Mouse (Mus musculus) MEL-GATA-1-ER (cell line): ENCODE data around the gene Dnajc13.

Experiments used
- DNase-seq: peaks from one replicate; pipeline ENCODE4 v3.0.0-alpha.2; 2012; ENCODE audit warnings: low read depth; ENCODE audit errors: extremely low read depth

Gene Dnajc13

DNA sequence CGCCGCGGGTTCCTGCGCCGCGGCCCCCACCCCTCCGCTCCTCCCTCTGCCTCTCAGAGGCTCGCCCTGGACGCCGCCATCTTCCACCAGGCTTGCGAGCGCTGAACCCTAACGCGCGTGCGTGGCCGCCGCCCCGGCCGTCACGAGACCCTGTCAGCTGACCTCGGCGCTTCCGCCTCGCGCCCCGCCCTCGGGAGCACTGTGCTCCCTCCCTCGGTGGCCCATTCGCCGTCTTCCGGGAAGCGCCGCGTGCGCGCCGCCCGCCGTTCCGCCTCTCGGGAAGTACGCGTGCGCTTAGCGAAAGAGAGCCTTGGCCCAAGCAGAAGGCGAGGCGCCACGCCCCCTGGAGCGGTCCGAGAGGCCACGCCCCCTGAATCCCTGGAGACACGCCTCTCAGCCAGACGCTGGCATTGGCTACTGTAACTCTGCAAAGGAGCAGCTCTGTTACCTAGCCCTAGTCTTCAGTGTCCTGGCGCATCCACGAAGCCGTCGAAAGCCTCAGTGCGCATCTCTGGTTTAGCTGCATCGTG, at the start of gene Dnajc13:
TSS of gene Dnajc13 (minus strand) at position 108 of the 530 bp plus-strand sequence.
- DNase-seq, result peak; percentile 89

DNA sequence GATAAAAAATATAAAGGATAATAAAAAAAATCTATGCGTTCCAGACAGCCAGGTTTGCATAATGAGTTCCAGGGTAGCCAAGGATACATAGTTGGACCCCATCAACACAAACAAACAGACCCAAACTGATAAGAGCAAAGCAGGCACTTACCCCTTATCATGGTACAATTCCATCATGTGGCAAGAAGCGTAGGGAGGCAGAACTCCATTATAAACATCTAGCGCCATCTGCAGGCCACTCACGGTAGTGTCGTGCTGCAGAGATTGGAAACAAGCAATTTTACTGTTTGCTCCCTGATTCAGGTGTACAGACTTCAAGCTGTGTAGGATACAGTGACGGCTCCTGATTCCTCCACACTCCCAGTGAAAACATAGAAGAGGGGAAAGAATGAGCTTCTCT, 44.0 kb upstream of the Dnajc13 start:
- DNase-seq, result peak; percentile 44

DNA sequence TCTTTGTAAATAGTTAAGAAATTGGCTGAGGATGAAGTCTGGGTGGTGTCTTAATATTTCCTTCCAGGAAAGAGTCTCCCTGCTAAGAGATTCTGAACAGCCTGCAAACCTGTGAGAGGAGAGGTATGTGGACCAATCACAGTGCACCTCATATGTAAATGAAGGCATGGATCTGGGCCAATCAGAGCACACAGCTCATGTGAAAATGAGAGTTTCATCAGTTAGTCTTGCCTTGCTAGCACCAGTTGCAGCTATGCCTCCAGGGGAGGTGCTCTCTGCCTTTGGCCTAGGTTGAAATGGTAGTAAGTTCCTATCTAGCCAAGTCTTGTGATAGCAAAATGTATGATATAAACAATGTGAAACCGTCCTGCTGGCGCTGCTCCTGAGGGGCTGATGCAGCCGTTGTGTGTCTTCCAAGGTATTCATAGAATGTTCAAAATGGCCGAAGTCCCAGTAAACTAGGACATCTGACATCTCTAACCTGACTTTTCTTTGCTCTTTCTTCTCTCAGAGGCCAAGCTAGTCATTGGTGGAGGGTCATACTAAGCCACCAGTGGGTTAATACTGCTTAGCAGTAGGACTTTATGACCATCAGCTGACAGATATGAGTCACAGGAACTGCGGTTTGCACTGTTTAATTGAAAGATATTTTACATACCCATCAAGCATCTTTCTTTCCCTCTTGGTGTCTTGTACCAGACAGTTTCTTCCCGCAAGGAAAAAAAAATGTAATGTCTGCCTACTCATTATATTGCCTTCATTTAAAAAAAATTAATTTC, 42.8 kb upstream of the Dnajc13 start:
- DNase-seq, result peak; percentile 43

DNA sequence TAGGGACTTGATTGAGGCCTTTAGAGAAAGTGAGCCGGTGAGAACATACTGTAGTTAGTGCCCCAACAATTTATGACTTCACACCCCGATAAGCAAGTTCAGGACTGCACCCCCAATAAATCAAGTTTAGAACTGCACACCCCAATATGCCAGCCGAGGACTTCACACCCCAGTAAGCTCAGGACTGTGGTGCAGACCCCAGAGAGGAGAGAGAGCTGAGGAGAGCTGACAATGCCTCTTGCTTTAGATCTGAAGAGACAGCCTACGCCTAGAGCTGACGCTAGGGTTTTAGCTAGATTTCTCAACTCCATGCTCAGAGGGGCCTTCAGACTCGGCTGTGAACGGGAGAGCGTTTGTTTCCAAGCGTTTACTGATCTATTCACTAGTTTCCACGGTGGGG, 42.1 kb upstream of the Dnajc13 start:
- no peak for DNase-seq

DNA sequence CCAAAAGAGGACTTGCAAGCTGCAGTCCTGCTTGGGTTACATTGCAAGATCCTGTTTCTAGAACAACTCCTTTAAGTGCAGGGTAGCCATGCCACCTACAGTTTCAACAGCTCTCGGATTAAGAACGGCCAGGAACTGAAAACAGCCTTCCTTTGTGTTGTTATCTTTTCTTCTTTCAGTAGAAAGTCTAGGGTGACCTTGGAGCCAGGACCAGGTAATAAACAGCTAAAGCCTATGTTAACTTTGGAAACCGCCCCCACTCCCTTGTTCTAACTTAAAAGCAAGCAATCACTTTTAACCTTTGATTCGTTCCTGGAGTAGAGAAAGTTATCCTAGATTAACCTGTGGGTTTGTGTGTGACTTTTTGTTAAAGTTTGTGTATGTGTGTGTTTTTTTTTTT, 41.6 kb upstream of the Dnajc13 start:
- DNase-seq, result no peak

DNA sequence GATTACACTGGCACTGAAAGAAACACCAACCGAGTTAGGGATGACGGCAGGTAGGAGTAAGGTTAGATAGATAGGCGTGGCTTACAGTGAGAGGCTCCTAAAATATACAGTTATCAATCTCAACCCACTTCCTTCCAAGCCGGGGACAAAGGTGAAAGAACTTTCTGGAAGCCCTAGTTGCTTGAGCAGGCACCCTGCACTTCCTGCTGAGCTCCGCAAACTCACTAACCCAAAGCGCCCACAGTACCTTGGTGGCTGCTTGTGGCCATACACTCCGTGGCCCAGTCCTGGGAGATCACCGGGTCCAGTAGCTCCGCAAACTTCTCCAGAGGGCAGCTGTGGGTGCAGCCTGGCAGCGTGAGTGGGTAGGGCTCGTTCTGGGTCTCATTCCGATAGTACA, 37.8 kb upstream of the Dnajc13 start:
- no peak for DNase-seq

DNA sequence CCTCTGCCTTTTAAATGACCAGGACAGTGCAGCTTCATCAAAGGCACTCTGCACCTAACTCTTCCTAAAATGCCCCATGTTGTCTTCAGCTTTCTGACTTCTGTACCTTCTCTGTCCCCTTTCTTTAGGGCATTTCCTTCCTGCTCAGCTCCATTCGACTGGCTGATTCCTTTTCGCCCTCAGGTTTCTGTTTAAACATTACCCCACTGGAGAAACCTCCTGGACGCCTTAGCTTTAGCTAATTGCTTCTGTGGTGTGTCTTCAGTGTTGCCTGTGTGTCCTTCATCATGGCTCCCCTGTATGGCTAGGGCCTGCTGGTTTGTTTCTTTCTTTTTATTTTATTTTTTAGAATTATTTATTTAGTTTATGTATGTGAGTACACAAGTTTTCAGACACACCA, 34.3 kb upstream of the Dnajc13 start:
- no peak for DNase-seq

DNA sequence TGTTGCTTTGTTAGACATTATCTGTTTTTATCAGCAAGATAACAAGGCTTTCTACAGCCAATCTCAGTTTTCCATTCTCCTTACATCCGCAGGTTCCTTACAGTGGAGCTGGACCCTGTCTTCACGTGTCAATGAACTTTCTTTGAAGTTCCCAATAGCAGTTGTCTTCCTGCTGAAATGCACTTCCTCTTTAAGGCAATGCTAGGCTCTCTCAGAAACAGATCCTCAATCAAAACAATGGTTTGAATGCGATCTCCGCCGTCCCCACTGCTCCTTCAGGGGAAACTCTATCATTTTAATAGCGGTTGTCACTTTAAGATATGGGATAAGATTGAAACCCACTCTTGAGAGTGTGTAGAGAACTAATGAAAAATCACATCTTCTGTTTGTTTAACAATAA, 22.2 kb upstream of the Dnajc13 start:
- no peak for DNase-seq

DNA sequence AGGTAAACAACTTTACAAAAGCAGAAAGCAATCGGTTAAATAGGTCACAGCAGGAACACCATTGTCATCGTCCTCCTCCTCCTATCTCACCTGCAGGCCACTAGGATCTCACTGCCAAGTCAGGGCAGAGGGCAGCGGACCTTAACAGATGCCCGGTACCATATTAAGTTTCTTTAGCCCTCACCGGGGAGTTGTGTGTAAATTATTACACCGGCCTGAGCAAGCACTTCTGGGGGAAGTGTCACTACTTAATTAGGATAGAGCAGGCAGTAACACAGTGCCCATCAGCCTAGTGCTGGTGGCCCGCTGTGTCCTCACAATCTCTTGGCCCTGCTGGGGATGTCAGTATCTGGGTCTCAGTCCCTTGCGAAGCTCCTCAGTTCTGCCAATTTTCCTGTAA, 19.8 kb upstream of the Dnajc13 start:
- DNase-seq, result no peak

DNA sequence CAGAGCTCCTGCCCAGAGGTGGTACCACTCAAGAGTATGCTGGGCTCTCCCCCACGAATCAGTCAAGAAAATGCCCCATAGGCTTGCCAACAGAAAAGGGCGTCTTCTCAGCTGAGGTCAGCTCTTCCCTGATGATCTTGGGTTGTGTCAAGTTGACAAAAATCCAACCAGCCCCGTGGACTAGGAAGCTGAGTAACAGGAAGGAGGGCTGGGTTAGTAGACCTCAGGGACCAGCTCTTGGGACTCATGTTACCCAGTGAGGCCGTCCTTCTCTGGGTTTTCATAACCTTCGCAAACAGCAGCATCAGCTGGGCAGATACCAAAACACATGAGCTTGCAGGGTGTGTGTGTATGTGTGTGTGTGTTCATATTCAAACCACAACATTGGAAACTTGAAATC, 19.0 kb upstream of the Dnajc13 start:
- DNase-seq, result no peak

DNA sequence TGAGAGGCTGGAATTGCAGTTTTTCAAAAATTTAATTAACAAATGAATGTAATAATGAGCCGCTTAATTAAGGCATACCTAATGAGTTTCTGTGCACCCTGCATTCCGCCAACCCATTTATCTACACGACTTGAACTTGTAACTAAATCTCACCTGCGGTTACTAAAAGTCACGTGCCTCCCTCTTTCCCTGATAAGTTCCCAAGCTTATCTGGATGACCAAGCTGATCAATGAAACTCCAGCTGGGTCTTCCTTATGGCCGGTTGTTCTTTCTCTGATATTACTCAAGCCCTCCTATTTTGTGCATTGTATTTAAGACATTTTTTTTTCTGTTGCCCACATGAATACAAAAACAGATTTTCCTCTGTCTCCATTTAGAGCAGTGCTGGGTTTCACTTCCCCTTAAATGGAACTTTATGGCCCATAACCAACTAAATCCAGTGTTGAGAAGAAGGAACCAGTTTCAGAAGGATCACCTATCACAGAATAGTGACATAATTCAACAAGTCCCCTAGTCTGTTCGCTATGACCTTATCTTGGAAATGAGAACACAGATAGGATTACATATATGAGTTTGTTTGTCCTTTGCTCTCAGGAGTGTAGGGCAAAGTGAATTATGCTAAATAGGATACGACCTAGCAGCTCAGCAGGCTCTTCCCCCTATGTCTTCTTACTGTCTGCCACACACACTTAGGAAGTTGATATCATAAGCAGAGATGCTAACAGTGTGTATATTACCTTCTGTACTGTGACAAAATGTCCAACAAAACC, 18.2 kb upstream of the Dnajc13 start:
- no peak for DNase-seq

DNA sequence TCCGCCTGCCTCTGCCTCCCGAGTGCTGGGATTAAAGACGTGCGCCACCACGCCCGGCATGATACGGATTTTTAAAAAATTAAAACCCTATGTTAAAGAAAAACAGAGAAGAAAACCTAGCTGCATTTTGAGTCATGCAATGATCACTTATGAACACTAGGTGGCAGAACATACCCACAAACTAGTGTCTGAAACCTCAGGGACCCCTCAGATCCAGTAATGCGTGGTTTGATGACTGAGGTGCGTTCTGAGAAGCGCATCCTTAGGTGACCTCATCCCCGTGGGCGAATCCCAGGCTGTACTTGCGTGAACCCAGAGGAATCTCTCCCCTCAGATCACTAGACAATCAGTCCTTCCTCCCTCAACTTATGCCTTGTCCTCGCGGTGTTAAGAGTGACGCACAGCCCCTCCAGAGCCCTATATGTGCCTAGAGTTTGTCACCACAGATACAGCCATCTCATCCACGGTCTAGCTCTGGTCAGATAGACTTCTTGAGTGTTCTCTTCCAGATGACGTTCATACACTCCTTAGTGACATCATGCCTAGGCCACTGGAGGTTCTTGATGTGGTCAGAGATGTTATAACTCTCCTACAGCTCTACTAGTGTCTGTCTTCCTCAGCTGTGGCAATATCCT, 14.9 kb upstream of the Dnajc13 start:
- DNase-seq, result peak; percentile 45

DNA sequence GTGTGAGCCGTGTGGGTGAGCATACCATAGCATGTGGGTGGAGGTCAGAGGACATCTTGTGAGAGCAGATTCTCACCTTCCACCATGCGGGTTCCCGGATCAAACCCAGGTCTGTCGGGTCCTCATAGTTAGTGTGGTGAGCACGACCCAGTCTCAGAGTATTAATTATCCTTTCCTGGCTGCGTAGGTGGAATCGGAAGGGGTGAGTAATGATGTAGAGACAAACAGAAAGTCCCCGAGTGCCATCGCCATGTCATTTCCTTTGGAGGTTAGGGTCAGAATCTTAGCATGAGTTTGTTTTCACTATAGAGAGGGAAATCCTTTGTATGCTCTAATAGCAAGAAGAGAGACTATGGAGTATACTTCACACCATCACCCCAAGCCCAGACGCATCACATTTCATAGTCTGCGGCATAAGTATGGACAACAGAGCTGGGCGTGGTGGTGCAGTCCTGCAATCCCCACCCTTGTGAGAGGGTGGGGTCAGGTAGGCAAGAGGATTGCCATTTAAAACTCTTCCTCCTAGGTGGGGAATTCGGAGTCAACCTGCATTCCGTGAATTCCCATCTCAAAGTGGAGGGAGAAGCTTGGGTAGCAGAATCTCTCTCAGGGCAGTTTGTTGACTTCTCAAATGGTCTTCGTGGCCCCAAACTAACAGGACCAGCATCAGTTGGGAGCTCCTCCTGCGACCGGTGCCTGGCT, 12.5 kb upstream of the Dnajc13 start:
- no peak for DNase-seq

DNA sequence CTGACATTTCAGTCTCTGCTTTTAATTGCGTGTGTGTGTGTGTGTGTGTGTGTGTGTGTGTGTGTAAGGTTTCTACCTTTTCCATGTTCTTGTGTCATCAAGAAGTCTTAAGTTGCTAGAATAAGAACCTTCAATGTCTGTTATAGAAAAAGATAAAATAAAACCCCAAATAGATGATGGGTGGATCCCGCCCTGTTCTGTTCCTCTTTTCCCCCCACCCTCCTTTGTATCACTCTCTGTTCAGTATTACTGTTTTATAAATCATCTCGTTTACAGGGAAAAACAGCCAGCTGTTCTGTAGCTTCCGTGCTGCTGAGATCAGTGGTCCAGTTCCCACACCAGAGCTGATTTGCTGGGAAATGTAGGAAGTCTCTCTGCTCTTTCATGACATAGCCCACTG, 9.3 kb upstream of the Dnajc13 start:
- DNase-seq, result peak; percentile 26

DNA sequence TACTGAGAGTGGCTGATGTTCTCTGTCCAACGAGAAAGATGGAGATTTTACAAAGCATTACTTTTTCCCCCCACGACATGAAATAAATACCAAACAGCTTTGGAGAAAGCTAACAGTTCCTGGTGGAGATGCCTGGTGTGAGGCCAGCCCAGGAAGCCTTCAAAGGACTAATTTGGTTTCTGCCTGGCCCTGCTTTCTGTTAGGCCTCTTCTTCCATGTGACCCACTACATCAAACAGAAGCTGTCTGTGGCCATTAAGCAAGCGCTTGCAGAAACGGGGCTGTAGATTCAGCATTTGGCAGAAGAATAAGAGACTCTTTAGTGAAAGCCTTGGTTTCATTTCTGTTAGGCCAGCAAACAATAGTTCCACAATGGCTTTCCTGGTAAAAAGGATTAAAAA, 8.9 kb upstream of the Dnajc13 start:
- no peak for DNase-seq

DNA sequence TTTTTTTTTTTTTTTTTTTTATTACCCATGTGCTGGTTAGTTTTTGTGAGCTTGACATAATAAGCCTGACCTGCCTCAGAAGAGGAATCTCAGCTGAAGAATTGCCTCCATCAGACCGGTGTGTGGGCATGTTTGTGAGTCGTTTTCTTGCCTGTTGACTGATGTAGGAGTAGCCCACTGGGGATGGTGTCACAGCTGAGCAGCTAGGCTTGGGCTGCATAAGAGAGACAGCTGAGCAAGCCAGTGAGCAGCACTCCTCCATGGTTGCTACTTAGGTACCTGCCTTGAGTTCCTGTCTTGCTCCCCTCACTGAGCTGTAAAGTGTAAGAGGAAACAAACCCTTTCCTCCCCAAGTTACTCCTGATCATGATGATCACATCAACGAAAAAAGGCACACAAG, 7.2 kb upstream of the Dnajc13 start:
- DNase-seq, result no peak

DNA sequence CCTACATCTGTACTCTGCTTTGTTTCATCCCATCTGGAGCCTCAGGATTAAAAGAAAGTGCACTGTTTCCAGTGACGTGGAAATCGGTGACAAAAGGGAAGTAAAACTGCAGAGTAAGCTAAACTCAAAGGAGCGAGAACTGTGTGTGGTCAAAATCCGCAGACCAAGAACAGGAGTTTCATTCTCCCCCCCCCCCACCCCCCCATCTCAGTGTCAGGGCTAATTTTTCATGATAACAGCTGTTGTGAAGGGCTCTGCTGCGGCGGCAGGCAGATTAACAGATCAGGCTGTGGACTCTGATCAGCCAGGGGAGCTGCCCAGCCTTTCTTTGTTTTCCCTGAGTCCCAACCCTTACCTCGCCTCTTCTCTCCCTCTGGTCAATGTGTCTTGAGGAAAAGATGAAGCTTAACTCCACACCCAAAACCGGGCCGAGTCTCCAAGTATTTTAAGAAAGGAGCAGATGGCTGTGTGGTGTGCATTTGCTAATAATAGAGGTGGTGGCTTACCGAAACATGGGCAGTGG, 6.7 kb upstream of the Dnajc13 start:
- DNase-seq, result peak; percentile 43

DNA sequence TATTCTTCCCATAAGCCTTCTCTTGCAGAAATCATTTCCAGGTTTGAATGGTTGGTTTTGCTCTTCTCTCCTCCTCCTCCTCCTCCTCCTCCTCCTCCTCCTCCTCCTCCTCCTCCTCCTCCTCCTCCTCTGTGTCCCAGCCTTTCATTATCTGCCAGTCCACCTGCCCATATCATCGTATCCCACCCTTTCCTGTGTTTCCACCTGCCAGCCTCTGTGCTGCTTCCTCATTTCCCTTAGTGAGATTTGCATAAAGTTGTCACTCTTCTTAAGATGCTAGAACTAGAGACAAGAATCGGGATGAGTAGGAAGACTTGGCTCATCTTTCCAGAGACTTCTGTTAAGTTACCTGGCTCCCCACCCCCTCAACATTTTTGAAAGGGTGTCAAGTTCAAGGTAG, 1.8 kb upstream of the Dnajc13 start:
- DNase-seq, result peak; percentile 58

DNA sequence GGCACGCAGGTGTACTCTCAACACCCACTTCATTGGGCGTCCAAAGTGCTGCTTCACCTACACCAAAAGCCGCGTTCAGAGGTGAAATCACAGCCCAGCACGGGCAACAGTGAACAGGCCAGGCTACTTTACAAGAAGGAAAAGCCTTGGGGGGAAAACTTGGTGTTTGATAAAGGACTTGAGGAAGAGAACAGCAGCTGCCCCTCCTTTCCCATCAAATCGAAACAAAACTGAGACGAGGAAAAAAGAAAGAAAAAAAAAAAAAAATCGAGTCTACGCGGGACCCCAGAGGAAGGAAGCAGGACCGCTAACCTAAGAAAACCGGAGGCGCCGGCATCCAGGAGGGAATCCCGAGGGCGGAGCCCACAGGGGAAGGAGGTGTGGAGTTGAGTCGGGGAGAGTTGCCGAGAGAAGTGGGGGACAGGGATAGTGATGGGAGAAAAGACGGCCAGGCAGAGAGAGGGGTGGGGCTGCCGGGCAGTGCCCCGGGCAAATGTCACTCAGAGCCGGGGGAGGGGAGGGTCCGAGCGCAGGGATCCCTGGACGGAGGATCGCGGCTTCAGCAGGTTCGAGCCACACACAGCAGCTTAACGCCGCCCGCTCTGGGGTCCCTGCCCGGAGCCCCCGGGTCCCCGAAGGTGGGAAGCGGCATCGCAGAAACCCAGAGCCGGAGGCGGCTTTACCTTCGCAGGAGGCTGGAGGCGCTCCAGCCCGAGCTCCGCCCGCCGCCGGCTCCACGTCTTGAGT, 541 bp downstream of the Dnajc13 start:
- DNase-seq, result no peak

DNA sequence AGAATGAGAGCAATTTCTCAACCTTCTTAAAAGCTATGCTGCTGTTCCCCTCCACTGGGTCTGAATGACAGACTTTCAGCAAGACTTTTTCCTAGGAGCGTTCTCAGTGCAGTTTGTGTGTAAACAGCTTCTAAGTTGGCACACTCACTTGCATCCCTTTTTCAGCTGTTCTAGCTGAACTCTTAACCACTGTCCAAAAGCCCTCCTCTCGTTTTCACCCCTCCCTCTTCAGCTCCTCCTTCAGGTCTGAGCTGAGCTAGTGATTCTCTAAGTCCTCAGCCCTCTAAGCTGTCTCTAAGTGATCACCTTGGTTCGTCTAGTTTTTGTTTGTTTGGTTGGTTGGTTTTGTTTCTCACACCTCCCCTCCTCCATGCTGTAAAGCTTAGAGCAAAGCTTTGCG, 2.4 kb downstream of the Dnajc13 start:
- DNase-seq, result no peak

DNA sequence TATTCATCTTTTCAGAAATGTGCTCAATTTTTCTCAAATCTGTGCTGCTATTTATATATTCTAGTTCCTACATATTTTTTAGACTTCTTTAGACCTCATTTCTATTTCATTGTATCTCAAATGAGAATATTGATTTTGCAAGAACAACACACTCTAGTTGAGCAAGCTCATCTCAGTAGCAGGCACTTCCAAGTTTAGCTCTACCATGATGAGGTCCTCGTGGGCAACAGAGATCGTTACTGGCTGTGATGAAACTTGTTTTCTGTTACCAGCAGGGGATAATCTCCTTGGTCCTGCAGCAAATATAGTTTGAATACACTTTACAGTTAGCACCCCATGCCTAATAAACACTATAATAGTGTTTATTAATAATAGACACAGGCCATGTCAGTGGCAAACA, 6.6 kb downstream of the Dnajc13 start:
- DNase-seq, result no peak
